Mouse (Mus musculus): Measurements from ENCODE around the gene Krit1. TPM values are rescaled to one million over a fixed set of nuclear protein-coding genes. Genes with fewer than 3 reads are reported as not detected.

Gene Krit1
- polyA plus RNA-seq, 1 experiment = 46.4 TPM

Other genes with a start within 250 kb of the Krit1 start
- gene 1700109H08Rik, start 231.6 kb upstream of the Krit1 start, polyA plus RNA-seq (2012; rRNA removed) = 5.5 and 5.8 TPM in 2 replicates
- 24.6 and 24.7 TPM in 2 replicates for gene Pex1, start 207.1 kb upstream of the Krit1 start, polyA plus RNA-seq (2012; rRNA removed)
- 11.2 and 12.3 TPM in 2 replicates for gene Rbm48, start 206.6 kb upstream of the Krit1 start, polyA plus RNA-seq (2012; rRNA removed)
- not detected in 2 replicates for gene Tmbim7, start 152.0 kb upstream of the Krit1 start, polyA plus RNA-seq (2012; rRNA removed)
- 52.7 and 73.9 TPM in 2 replicates for gene Gatad1, start 146.0 kb upstream of the Krit1 start, polyA plus RNA-seq (2012; rRNA removed)
- 19.3 and 27.8 TPM in 2 replicates for gene Ankib1, start 259 bp upstream of the Krit1 start, polyA plus RNA-seq (2012; rRNA removed)
- gene Lrrd1, start 42.0 kb downstream of the Krit1 start, polyA plus RNA-seq (2012; rRNA removed) = 0.05 and 0.11 TPM in 2 replicates
- 5.2 and 6.1 TPM in 2 replicates for gene Mterf1a, start 90.7 kb downstream of the Krit1 start, polyA plus RNA-seq (2012; rRNA removed)
- 61.0 and 79.1 TPM in 2 replicates for gene Akap9, start 124.9 kb downstream of the Krit1 start, polyA plus RNA-seq (2012; rRNA removed)